Mouse (Mus musculus) liver, adult 2 months (tissue): ENCODE measurements around the gene Jak1. TPM values are rescaled to one million over a fixed set of nuclear protein-coding genes. Genes with fewer than 3 reads are reported as not detected.

ENCODE experiments used
- DNase-seq: peaks from one replicate; pipeline ENCODE4 v3.0.0-alpha.2; 2011; ENCODE audit warnings: low read depth, low spot score; ENCODE audit errors: extremely low read depth
- H3K27ac ChIP-seq: fragments of 200-500 bp; replicated peaks from 2 replicates; pipeline ENCODE4 v1.5.1; 2012; ENCODE audit warnings: low read depth, mild to moderate bottlenecking, control low read depth, inconsistent platforms, low read length; ENCODE audit not compliant: insufficient read depth
- H3K27me3 ChIP-seq: fragments of 200-500 bp; 2 replicates; pipeline ENCODE4 v1.6.1; 2012; ENCODE audit warnings: mild to moderate bottlenecking, moderate library complexity, low read length, inconsistent platforms; ENCODE audit not compliant: control insufficient read depth, insufficient read depth
- H3K36me3 ChIP-seq: fragments of 200-500 bp; 2 replicates; pipeline ENCODE4 v1.6.1; 2012; ENCODE audit warnings: low read length, inconsistent platforms; ENCODE audit not compliant: control insufficient read depth, insufficient read depth
- H3K4me1 ChIP-seq: fragments of 200-500 bp; 2 replicates; pipeline ENCODE4 v1.6.1; 2011; ENCODE audit warnings: low read length; ENCODE audit not compliant: control insufficient read depth, insufficient read depth
- H3K4me3 ChIP-seq: fragments of 200-500 bp; 2 replicates; pipeline ENCODE4 v1.5.1; 2011; ENCODE audit warnings: low read depth, mild to moderate bottlenecking, control low read depth, low read length, moderate library complexity; ENCODE audit not compliant: insufficient read depth
- H3K79me2 ChIP-seq: fragments of 200-500 bp; 2 replicates; pipeline ENCODE4 v1.6.1; 2012; ENCODE audit warnings: inconsistent platforms, mild to moderate bottlenecking, low read length, moderate library complexity; ENCODE audit not compliant: control insufficient read depth, insufficient read depth
- H3K9ac ChIP-seq: fragments of 200-500 bp; 2 replicates; pipeline ENCODE4 v1.6.1; 2012; ENCODE audit warnings: low read depth, mild to moderate bottlenecking, control low read depth, inconsistent platforms, low read length
- CTCF ChIP-seq: fragments of 200-500 bp; IDR thresholded peaks from 2 replicates; pipeline ENCODE4 v1.5.1; 2011; ENCODE audit warnings: low read depth, low read length, control low read depth
- POLR2A ChIP-seq: fragments of 200-500 bp; IDR thresholded peaks from 2 replicates; pipeline ENCODE4 v1.6.1; 2011; ENCODE audit warnings: low read length, control low read depth; ENCODE audit not compliant: insufficient read depth; ENCODE audit errors: extremely low read depth
- WGBS: fragments of 180-500 bp; shearing (Covaris S2); methylation state at CpG from one replicate; pipeline ENCODE4 v1.1.7; 2018; 5-methylcytosine and 5-hydroxymethylcytosine counted together
- polyA plus RNA-seq: library from polyadenylated mRNA; depleted of rRNA; stranded (reverse); fragments of >200 nt; gene quantifications from 2 replicates; pipeline ENCODE4 v1.2.3, GENCODE M21; 2012
- total RNA-seq: library from RNA; depleted of rRNA; stranded (reverse); fragments of >200 nt; gene quantifications from 2 replicates; pipeline ENCODE4 v1.2.3, GENCODE M21; 2014

Gene Jak1
- total and polyA plus RNA-seq, 2 experiments = 21.7 to 67.1 TPM

- WGBS = 68% methylated on average over 8 of the region's 8 CpGs
Measured at GRCm38 (mm10) chr4:101254606-101255349, 10.3 kb downstream of the Jak1 start.

GRCm38 (mm10) chr4:101254015-101254414 lies 11.1 kb downstream of the Jak1 start:
- no peak for DNase-seq
- peak overlapping the region; percentile 58 for H3K27ac ChIP-seq
- H3K4me1 ChIP-seq = peaks cover 38% of the 10 kb centered on the region
- no peaks in the 10 kb centered on the region for H3K27me3 ChIP-seq
- no peak overlapping the region for H3K4me3 ChIP-seq
- peaks cover 52% of the 10 kb centered on the region; the same call in 1 of the 2 replicates for H3K79me2 ChIP-seq
- TF ChIP-seq POLR2A = no peak
- TF ChIP-seq CTCF = no peak
- peaks cover 2% of the 10 kb centered on the region; the same call in 1 of the 2 replicates for H3K36me3 ChIP-seq
- no peak overlapping the region for H3K9ac ChIP-seq
- 63% methylated on average over 7 of the region's 7 CpGs for WGBS

More at GRCm38 (mm10) chr4:101254606-101255349, 10.3 kb downstream of the Jak1 start:
- Histone ChIP-seq H3K27me3 (no peaks in the 10 kb centered on the region), H3K79me2 (peaks cover 56% of the 10 kb centered on the region; the same call in 1 of the 2 replicates), H3K4me1 (peaks cover 40% of the 10 kb centered on the region), H3K27ac (peak overlapping the region; percentile 58), H3K9ac (no peak overlapping the region), H3K36me3 (peaks cover 2% of the 10 kb centered on the region; the same call in 1 of the 2 replicates), H3K4me3 (no peak overlapping the region)
- no peak for DNase-seq
- no peak for TF ChIP-seq CTCF
- no peak for TF ChIP-seq POLR2A

- WGBS = 53% methylated on average over 13 of the region's 13 CpGs
- DNase-seq = no peak
- H3K27ac ChIP-seq = peak overlapping the region; percentile 59
- H3K9ac ChIP-seq = no peak overlapping the region
- H3K4me1 ChIP-seq = peaks cover 33% of the 10 kb centered on the region
- TF ChIP-seq POLR2A (no peak), CTCF (no peak)
- H3K79me2 ChIP-seq = peaks cover 49% of the 10 kb centered on the region; the same call in 1 of the 2 replicates
- H3K36me3 ChIP-seq = peaks cover 2% of the 10 kb centered on the region; the same call in 1 of the 2 replicates
- H3K27me3 ChIP-seq = no peaks in the 10 kb centered on the region
- no peak overlapping the region for H3K4me3 ChIP-seq
Measured at GRCm38 (mm10) chr4:101252781-101253622, 12.1 kb downstream of the Jak1 start.

GRCm38 (mm10) chr4:101252016-101252415 lies 13.1 kb downstream of the Jak1 start:
- H3K27ac ChIP-seq = peak overlapping the region; percentile 54

GRCm38 (mm10) chr4:101249977-101250743 lies 14.9 kb downstream of the Jak1 start:
- DNase-seq = peak; percentile 68
- Histone ChIP-seq H3K27me3 (no peaks in the 10 kb centered on the region), H3K9ac (no peak overlapping the region), H3K27ac (peak overlapping the region; percentile 19), H3K4me3 (no peak overlapping the region), H3K36me3 (no peaks in the 10 kb centered on the region), H3K4me1 (peaks cover 42% of the 10 kb centered on the region), H3K79me2 (peaks cover 55% of the 10 kb centered on the region; the same call in 1 of the 2 replicates)
- 4% methylated on average over 6 of the region's 6 CpGs for WGBS
- TF ChIP-seq CTCF = no peak
- TF ChIP-seq POLR2A = no peak

More at GRCm38 (mm10) chr4:101252016-101252415, 13.1 kb downstream of the Jak1 start:
- no peaks in the 10 kb centered on the region for H3K36me3 ChIP-seq
- peaks cover 53% of the 10 kb centered on the region; the same call in 1 of the 2 replicates for H3K79me2 ChIP-seq
- no peak for DNase-seq
- peaks cover 34% of the 10 kb centered on the region for H3K4me1 ChIP-seq
- TF ChIP-seq CTCF (no peak), POLR2A (no peak)
- H3K27me3 ChIP-seq = no peaks in the 10 kb centered on the region
- H3K9ac ChIP-seq = no peak overlapping the region
- H3K4me3 ChIP-seq = no peak overlapping the region
